Mouse (Mus musculus): ENCODE measurements around the gene Nelfa.

GRCm38 (mm10) chr5:33953471-33954185, 17.4 kb upstream of the Nelfa start:
- TF ChIP-seq MAFK (IDR thresholded peaks at IDR 0.05; ENCODE audit: insufficient read depth, low read depth, low read length), result no peak
- TF ChIP-seq HCFC1 (IDR thresholded peaks at IDR 0.05; ENCODE audit: borderline replicate concordance, insufficient read depth, low read length), result no peak
- TF ChIP-seq ZC3H11A (IDR thresholded peaks at IDR 0.05; ENCODE audit: borderline replicate concordance, low read depth, low read length), result no peak
